Mouse (Mus musculus): ENCODE results near the gene Adgra3. TPM values are rescaled to one million over a fixed set of nuclear protein-coding genes. Genes with fewer than 3 reads are reported as not detected.

The Adgra3 gene
- polyA plus RNA-seq, 1 experiment from 2014 or later: 14.3 TPM

GRCm38 (mm10) chr5:50048271-50048851 lies 10.4 kb downstream of the Adgra3 start:
- 31% methylated on average over 5 of the region's 5 CpGs for WGBS
- H3K4me1 ChIP-seq: peaks cover 28% of the 10 kb centered on the region
- no peaks in the 10 kb centered on the region for H3K36me3 ChIP-seq (replicated peaks)
- H3K27me3 ChIP-seq (replicated peaks): no peaks in the 10 kb centered on the region
- H3K4me3 ChIP-seq: no peak overlapping the region
- H3K9ac ChIP-seq: no peak overlapping the region
- H3K27ac ChIP-seq: 0 out of 2 replicates have a peak overlapping the region, but pooled peaks have one; percentile 19
- 0 out of 2 replicates have a peak, but pooled peaks have one; percentile 22 for ATAC-seq (replicated peaks)
- no peaks in the 10 kb centered on the region for H3K9me3 ChIP-seq
- H3K4me2 ChIP-seq: no peak overlapping the region

GRCm38 (mm10) chr5:50045180-50045579 lies 13.6 kb downstream of the Adgra3 start:
- ATAC-seq (replicated peaks): no peak
- Histone ChIP-seq H3K4me2 (no peak overlapping the region), H3K9ac (no peak overlapping the region), H3K27me3 (replicated peaks) (no peaks in the 10 kb centered on the region), H3K4me1 (peaks cover 30% of the 10 kb centered on the region), H3K4me3 (no peak overlapping the region), H3K36me3 (replicated peaks) (no peaks in the 10 kb centered on the region), H3K9me3 (no peaks in the 10 kb centered on the region), H3K27ac (no peak overlapping the region)
- 88% methylated on average over 6 of the region's 6 CpGs for WGBS

- Histone ChIP-seq H3K9ac (no peak overlapping the region), H3K27me3 (replicated peaks) (no peaks in the 10 kb centered on the region), H3K27ac (no peak overlapping the region), H3K36me3 (replicated peaks) (no peaks in the 10 kb centered on the region), H3K4me3 (no peak overlapping the region), H3K9me3 (no peaks in the 10 kb centered on the region), H3K4me2 (no peak overlapping the region), H3K4me1 (peaks cover 20% of the 10 kb centered on the region)
- no peak for ATAC-seq (replicated peaks)
- 82% methylated on average over 4 of the region's 4 CpGs for WGBS
These were observed 15.1 kb downstream of the Adgra3 start for GRCm38 (mm10) chr5:50043677-50044076.

GRCm38 (mm10) chr5:50042274-50042943 lies 16.4 kb downstream of the Adgra3 start:
- H3K9me3 ChIP-seq: no peaks in the 10 kb centered on the region
- ATAC-seq (replicated peaks): peak; percentile 93
- WGBS: 36% methylated on average over 7 of the region's 7 CpGs
- no peaks in the 10 kb centered on the region for H3K36me3 ChIP-seq (replicated peaks)
- no peak overlapping the region for H3K9ac ChIP-seq
- H3K4me3 ChIP-seq: no peak overlapping the region
- H3K4me2 ChIP-seq: no peak overlapping the region
- peak overlapping the region; percentile 57 for H3K27ac ChIP-seq
- H3K27me3 ChIP-seq (replicated peaks): no peaks in the 10 kb centered on the region
- H3K4me1 ChIP-seq: peaks cover 14% of the 10 kb centered on the region; the same call in 1 of the 2 replicates

GRCm38 (mm10) chr5:50039521-50039920 lies 19.3 kb downstream of the Adgra3 start:
- Histone ChIP-seq H3K9ac (no peak overlapping the region), H3K4me1 (peaks cover 13% of the 10 kb centered on the region; the same call in 1 of the 2 replicates), H3K4me2 (no peak overlapping the region), H3K27ac (no peak overlapping the region), H3K4me3 (no peak overlapping the region), H3K27me3 (replicated peaks) (no peaks in the 10 kb centered on the region), H3K36me3 (replicated peaks) (no peaks in the 10 kb centered on the region), H3K9me3 (no peaks in the 10 kb centered on the region)
- 79% methylated on average over 6 of the region's 6 CpGs for WGBS
- no peak for ATAC-seq (replicated peaks)

- no peak overlapping the region for H3K4me2 ChIP-seq
- no peak overlapping the region for H3K27ac ChIP-seq
- H3K9ac ChIP-seq: no peak overlapping the region
- no peaks in the 10 kb centered on the region for H3K36me3 ChIP-seq (replicated peaks)
- ATAC-seq (replicated peaks): no peak
- H3K9me3 ChIP-seq: no peaks in the 10 kb centered on the region
- H3K4me1 ChIP-seq: peaks cover 15% of the 10 kb centered on the region; the same call in 1 of the 2 replicates
- H3K4me3 ChIP-seq: no peak overlapping the region
- H3K27me3 ChIP-seq (replicated peaks): no peaks in the 10 kb centered on the region
- WGBS: 60% methylated on average over 8 of the region's 8 CpGs
These were observed 21.1 kb downstream of the Adgra3 start for GRCm38 (mm10) chr5:50037666-50038065.

- 75% methylated on average over 8 of the region's 8 CpGs for WGBS
- H3K4me2 ChIP-seq: no peak overlapping the region
These were observed 23.8 kb downstream of the Adgra3 start for GRCm38 (mm10) chr5:50034900-50035514.

GRCm38 (mm10) chr5:50034231-50034630 lies 24.6 kb downstream of the Adgra3 start:
- Histone ChIP-seq H3K27me3 (replicated peaks) (no peaks in the 10 kb centered on the region), H3K4me1 (peaks cover 9% of the 10 kb centered on the region; the same call in 1 of the 2 replicates), H3K4me2 (no peak overlapping the region), H3K9ac (no peak overlapping the region), H3K27ac (no peak overlapping the region), H3K36me3 (replicated peaks) (no peaks in the 10 kb centered on the region), H3K9me3 (no peaks in the 10 kb centered on the region), H3K4me3 (no peak overlapping the region)
- 42% methylated on average over 6 of the region's 6 CpGs for WGBS
- peak; percentile 15; the same call in 1 of the 2 replicates for ATAC-seq (replicated peaks)

More at GRCm38 (mm10) chr5:50034900-50035514, 23.8 kb downstream of the Adgra3 start:
- no peak for ATAC-seq (replicated peaks)
- no peak overlapping the region for H3K9ac ChIP-seq
- H3K36me3 ChIP-seq (replicated peaks): no peaks in the 10 kb centered on the region
- H3K27ac ChIP-seq: no peak overlapping the region
- no peaks in the 10 kb centered on the region for H3K9me3 ChIP-seq
- H3K4me3 ChIP-seq: no peak overlapping the region
- H3K27me3 ChIP-seq (replicated peaks): no peaks in the 10 kb centered on the region
- peaks cover 9% of the 10 kb centered on the region; the same call in 1 of the 2 replicates for H3K4me1 ChIP-seq

GRCm38 (mm10) chr5:50033660-50034059 lies 25.1 kb downstream of the Adgra3 start:
- Histone ChIP-seq H3K9me3 (no peaks in the 10 kb centered on the region), H3K4me1 (peaks cover 9% of the 10 kb centered on the region; the same call in 1 of the 2 replicates), H3K9ac (no peak overlapping the region), H3K4me2 (no peak overlapping the region), H3K27me3 (replicated peaks) (no peaks in the 10 kb centered on the region), H3K36me3 (replicated peaks) (no peaks in the 10 kb centered on the region), H3K4me3 (no peak overlapping the region), H3K27ac (no peak overlapping the region)
- no peak for ATAC-seq (replicated peaks)
- 19% methylated on average over 9 of the region's 9 CpGs for WGBS

GRCm38 (mm10) chr5:50032332-50032731 lies 26.5 kb downstream of the Adgra3 start:
- Histone ChIP-seq H3K36me3 (replicated peaks) (no peaks in the 10 kb centered on the region), H3K27ac (no peak overlapping the region), H3K27me3 (replicated peaks) (no peaks in the 10 kb centered on the region), H3K4me1 (peaks cover 17% of the 10 kb centered on the region), H3K9me3 (no peaks in the 10 kb centered on the region), H3K4me2 (no peak overlapping the region), H3K4me3 (no peak overlapping the region), H3K9ac (no peak overlapping the region)
- ATAC-seq (replicated peaks): peak; percentile 62; the same call in 1 of the 2 replicates
- WGBS: 42% methylated on average over 5 of the region's 5 CpGs

- no peaks in the 10 kb centered on the region for H3K9me3 ChIP-seq
- H3K4me2 ChIP-seq: no peak overlapping the region
- no peak overlapping the region for H3K4me3 ChIP-seq
- ATAC-seq (replicated peaks): 0 out of 2 replicates have a peak, but pooled peaks have one; percentile 22
- no peaks in the 10 kb centered on the region for H3K27me3 ChIP-seq (replicated peaks)
- no peaks in the 10 kb centered on the region for H3K36me3 ChIP-seq (replicated peaks)
- no peak overlapping the region for H3K27ac ChIP-seq
- WGBS: 87% methylated on average over 2 of the region's 2 CpGs
- H3K9ac ChIP-seq: no peak overlapping the region
- peaks cover 22% of the 10 kb centered on the region for H3K4me1 ChIP-seq
These were observed 27.0 kb downstream of the Adgra3 start for GRCm38 (mm10) chr5:50031763-50032272.

GRCm38 (mm10) chr5:50031288-50031687 lies 27.5 kb downstream of the Adgra3 start:
- Histone ChIP-seq H3K36me3 (replicated peaks) (no peaks in the 10 kb centered on the region), H3K9me3 (no peaks in the 10 kb centered on the region), H3K4me1 (peaks cover 27% of the 10 kb centered on the region), H3K4me3 (no peak overlapping the region), H3K9ac (no peak overlapping the region), H3K27ac (no peak overlapping the region), H3K27me3 (replicated peaks) (no peaks in the 10 kb centered on the region), H3K4me2 (no peak overlapping the region)
- 95% methylated on average over 6 of the region's 6 CpGs for WGBS
- no peak for ATAC-seq (replicated peaks)
